Mouse (Mus musculus) layer of hippocampus, postnatal 36 days (tissue): ENCODE measurements at regions not wholly inside any gene's neighbourhood (a gene's known extent, or its start where the extent isn't known, plus 50 kb on each side); places are given as distances from the start of the nearest gene placed in this dataset.

Source experiments
- DNase-seq, 2 experiments: peaks; one replicate each; pipeline ENCODE4 v3.0.0; 2022

DNA sequence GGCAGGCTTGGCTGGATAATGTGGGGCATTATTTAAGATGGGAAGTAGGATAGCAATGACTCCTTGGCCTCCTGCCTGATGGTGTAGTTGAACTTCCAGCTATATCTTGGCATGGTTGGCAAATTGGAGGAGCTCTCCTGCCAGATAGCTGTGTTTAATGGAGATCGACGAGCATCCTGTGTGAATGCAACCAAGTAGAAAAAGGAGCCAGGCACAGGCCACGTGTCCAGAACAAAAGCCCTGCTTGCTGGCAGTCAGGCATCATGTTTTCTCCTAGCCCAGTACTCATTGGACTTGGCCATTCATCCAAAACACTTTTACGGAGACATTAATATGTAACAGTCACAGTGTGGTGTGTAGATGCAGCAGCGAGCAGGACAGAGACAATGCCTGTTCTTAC, 211.8 kb upstream of the 9630041A04Rik start:
- no peak for DNase-seq

DNA sequence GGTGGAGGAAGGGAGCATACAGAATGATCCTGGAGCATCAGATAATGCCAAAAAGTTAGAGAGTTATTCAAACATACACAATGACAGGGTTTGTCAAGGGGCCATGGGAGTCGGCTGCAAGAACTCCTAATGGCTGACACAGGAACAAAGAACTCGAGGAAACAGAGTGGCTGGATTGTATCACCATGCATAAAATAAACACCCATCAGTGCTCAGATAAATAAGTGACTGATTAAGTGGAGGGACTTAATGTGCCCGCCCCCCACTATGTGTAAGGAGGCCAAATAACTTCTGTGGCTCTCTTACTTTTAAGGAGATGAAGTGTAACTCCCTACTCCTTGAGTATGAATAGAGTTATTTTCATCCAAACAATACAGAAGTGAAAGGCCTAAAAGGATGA, 220.1 kb upstream of the 9630041A04Rik start:
- no peak for DNase-seq

DNA sequence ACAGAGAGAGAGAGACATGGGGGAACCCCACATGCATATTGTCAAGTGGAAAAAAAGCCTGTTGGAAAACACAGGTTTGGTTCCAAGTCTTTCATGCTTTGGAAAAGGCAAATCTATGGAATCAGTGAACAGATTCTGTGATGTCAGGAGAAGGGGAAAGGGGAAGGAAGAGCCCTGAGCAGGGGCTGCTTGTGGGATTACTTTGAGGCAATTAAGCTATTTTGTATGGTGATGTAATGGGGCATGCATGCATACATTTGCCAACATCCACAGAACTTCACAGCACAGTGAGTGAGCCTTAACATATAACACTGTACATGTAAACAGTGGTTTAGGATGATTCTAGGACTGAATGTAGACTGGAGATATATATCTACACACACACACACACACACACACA, 221.0 kb upstream of the 9630041A04Rik start:
- DNase-seq = no peak

DNA sequence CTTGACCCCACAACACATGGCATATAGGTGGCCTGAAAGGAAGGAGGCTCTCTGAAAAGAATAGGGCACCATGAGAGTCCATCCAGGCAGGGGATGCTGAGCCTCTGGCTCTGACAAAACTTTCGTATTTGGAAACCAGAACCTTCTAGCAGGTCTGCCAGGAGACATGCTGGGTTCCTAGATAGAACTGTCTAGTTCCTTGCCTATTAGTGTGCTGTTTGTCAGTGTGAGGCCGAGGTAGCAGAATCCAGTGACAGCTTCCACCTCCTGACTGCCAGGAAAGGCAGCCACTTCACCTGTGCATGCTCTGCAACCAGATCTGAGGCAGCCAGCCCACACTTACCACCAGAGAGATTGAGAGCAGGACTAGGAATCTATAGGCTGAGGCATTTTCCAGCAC, 245.4 kb upstream of the 9630041A04Rik start:
- no peak for DNase-seq

DNA sequence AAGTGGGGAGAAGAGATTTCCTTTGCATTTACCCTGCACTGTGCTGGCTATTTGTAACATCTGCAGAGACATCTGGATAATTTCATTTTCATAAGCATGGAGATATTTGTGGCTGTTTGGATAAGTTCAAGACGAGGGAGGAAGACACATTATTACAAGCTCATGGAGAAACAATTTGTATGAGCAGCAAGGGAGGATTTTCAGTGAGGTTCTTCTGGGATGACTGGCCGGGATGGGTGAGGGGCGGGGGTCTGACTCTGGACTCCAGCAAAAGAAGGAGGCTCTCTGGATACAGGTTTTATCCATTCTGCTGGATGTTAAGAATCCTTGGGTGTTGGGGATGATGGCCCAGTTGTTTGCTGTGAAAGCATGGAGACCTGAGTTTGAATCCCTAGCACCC, 246.5 kb upstream of the 9630041A04Rik start:
- DNase-seq = no peak

DNA sequence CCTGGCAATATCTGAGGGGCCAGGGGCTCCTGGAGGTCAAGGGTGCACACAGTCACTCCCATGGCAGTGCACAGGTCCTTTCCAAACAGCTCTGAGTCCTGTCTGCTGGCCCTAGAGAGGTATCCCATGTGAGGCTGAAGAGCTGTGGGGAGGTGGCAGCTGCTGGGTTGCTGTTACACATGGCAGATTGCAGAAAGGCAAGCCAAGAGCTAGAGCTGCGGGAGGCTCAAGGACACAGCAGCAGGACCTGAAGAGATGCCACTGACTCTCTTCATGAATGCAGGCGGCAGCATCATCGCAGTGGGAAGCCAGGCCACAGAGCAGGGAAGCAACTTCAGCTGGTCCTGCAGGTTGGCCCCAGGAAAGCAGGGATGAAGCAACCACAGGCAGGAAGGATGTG, 247.7 kb upstream of the 9630041A04Rik start:
- no peak for DNase-seq

DNA sequence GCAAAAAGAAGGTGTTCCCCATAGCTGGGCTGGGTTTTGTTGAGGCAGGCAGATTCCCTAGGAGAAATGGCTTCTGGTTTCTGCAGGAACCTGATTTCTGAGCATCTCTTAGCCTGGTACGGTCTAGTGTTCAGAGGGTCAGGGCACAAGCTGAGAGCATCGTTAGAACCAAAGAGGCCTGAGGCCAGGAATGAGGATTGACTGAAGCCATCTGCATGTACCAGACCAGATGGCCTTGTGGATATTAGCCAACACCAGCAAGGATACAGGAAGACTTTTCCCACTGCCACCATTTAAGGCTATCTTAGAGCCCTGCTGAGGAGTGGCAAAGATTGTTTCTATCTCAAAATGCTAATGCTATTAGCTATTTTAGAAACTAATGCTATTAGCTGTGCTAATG, 248.2 kb upstream of the 9630041A04Rik start:
- no peak for DNase-seq

DNA sequence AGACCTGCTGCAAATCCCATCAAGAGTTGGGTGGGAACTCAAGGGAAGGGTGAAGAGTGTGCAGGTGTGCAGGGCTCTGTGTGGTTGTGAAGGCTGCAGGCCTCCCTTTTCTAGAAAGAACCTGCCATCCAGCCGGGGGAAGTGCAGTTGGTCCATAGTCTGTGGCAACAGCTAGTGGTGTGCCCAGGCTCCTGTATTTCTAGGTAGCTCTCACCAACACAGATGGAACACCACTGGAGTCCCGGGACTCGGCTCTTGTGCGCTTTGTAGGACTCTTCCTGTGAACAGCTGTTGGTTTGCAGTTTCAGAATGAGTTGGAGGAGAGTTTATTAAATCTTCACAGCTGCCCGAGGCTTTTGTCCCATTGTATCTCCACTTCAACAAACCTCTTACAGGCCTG, 248.7 kb upstream of the 9630041A04Rik start:
- DNase-seq = no peak

DNA sequence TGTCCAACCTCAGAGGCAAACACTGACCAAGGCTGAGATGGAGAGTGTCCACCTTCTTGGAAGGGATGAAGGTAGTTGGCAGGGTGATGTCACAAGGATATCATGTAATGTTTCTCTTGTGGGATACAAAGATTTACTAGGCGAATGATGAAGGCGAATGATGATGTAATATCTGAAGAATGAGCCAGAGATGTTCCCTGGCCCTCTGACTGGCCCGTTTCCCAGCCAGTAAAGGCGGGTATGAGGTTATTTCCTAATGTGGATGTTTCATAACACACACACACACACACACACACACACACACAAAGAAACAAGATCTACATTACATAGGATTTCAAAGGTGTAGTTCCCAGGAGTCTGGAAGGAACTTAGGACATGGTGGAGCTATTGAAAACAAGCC, 249.1 kb upstream of the 9630041A04Rik start:
- DNase-seq = no peak

DNA sequence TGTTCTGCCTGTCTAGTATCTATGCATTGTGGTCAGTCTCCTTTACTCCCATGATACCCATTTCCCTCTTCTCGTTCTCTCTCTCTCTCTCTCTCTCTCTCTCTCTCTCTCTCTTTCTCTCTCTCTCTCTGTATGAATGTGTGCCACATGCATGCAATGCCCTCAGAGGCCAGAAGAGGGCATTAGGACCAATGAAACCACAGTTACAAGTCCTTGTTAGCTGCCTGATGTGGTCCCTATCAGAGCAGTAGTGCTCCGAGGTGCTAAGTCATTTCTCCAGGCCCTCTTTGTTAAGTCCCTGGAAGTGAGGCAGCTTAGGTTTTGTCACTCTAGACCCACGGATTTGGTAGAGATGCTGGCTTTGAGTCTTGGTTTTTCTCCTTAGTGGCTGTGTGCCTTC, 250.2 kb upstream of the 9630041A04Rik start:
- DNase-seq = no peak

DNA sequence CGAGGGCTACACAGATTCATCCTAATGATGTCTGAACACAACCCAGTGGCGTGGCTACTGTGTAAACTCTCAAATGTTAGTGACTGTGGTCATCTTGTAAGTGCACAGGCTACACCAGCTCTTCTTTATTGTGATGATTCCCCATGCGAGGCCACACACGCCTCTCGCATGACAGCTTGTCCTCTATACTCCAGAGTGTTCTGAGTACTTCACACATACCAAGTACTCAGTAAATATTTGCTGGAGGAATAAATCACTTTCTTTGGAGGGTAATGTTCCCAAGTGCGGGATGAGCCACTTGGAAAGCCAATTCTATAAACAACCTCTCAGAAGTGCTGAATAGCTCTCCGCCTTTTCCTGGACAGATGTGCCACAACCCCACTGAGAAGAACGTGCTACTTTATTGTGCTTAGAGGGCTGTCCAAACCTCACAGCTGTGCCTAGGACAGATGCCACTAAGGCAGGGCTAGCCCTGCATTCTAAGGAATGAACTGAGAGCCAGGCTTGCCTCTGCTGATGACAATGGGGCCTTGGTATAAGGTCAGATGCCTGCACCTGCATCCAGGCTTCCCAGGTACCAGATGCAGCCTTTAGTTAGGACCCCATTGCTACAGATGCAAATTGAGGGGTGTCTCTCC, 250.7 kb upstream of the 9630041A04Rik start:
- no peak for DNase-seq

DNA sequence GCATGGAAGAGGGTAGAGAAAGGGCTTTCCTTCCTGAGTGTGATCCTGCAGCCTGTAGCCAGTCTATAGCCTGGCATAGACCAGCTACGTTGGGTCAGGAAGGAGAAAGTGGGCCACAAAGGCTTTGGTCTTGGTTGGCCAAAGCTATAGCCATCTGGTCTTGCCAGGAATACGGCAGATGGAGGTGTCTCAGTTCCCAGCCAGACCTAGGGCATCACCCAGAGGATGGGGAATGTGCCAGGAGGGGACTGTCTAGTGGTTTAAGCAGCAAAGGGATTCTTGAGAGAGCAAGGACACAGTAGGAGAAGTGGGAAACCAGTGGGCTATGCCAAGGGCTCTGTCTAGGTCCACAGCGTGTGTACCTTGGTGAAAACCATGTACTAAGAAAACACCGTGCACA, 251.3 kb upstream of the 9630041A04Rik start:
- DNase-seq = no peak

DNA sequence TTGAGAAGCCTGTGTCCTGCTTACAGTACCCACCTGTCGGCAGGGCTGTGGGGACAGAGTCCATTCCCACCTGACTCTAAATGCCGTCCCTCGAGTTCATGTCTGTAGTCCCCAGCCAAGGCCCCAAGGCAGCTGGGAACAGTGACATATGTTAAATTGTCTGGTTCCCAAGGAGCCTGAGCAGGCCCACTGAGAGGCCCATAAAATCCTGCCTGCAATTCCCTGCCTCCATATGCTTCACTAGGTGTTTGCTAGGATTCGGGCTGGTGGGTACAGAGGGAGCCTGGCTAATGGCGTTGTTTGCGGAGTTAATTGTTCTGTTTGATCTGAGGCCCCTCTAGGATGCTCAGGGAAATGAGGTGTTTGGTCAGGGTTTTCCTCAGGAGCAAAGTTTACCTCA, 258.8 kb upstream of the 9630041A04Rik start:
- no peak for DNase-seq

DNA sequence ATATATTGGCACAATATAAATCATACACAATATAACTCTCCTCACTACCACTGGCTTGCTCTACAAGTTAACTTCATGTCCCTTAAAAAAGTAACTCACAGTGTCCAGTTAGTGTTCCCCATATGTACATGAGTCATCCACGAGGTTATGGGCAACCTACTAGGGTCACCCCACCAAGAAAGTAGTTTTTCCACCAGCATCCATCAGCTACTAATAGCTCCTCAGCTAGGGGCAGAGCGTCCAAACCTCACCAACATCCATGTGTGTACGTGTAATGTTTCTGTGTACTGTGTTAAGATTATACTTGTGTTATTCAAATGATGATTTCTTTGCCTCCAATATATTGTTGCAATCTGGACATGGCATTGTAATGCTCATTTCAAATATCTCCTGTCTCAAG, 264.7 kb upstream of the 9630041A04Rik start:
- no peak for DNase-seq

DNA sequence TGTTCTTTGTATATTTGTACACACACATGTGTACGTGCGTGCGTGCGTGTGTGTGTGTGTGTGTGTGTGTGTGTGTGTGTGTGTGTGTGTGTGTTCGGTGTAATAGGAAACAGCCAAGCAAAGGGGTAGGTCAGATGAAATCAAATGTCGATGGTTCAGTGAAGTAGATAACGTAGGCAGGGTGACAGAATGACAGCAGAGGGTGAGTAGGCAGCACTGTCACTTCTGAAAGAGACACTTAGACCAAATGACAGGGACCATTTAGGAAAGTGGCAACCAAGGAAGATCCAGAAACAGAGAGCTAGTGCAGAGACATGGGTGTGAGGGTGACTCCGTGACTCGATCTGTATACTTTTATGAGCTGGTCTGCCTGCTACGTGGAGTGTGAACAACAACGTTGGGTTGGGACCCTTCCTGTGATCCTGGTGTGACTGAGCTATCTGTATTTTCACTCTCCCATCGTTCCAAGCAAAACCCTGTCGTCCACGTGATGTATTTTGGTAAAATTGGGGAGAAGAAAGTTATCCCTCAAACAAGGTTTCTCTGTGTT, 266.5 kb upstream of the 9630041A04Rik start:
- no peak for DNase-seq

DNA sequence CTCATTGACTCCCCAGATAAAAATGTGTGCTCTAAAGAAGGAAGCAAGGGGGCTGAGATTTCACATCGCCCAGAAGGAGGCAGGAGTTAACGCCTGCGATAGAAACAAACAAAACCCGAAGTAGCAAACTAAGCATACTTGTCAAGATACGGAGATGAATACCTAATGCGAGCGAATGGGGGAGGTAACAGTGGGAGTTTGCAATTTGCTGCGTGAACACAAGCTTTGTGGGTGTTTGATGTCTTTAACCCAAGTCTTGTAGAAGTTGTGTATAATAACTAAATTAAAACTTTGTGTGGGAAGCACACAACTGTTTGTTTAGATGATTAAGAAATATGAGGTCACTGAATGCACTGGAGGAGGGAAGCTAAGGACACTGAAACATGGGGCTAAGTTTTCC, 269.0 kb upstream of the 9630041A04Rik start:
- no peak for DNase-seq

DNA sequence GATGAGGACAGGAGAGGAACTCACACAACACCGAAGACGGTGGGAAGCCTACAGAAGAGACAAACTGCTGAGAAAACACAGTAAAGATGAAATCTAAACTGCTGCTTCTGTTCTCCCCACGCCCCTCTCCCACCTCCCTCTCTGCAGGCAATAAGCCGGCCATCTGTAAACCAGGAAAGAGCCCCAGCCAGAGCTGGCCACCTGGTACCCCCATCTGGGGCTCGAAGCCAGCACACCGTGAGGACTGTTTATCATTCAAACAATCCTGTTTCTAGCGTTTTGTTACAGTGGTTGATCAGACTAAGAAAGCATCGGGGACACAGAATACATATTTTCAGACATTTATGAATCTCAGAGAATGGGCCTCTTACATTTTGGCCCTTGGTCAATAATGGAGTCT, 270.0 kb upstream of the 9630041A04Rik start:
- no peak for DNase-seq

DNA sequence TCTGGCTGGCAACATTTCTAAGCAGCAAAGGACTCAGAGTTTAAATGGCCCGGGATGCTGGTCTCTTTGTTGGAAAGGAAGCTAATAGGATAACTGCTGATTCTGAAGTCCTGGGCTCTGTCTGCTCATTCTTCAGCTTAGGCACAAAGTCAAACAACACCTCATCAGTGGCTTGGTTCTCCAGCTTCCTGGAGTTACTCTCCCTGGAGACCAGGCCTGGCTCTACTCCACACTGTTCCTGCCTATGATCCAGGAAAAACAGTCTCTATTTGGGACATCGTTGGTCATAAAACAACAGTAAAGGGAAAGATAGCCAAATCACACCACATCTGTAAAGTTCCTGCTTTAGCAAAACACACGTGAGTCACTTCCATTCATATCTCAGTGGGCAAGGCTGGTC, 271.3 kb upstream of the 9630041A04Rik start:
- no peak for DNase-seq

DNA sequence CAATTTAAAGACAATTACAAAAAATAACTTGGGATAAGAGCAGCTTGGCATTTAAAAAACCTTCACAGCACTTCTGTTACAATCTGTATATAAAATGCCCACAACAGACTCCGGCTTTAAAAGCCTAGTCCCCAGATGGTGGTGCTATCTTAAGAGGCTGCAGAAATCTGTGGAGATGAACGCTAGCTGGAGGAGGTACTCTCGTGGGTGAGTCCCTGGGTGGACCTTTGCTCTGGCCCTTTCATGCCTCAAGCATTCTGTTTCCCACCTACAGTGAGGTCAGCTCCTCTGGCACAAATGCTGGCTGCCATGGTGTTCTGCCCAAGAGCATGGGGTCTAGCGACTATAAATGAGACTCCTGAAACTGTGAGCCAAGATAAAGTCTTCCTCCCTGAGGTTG, 280.6 kb upstream of the 9630041A04Rik start:
- no peak for DNase-seq

DNA sequence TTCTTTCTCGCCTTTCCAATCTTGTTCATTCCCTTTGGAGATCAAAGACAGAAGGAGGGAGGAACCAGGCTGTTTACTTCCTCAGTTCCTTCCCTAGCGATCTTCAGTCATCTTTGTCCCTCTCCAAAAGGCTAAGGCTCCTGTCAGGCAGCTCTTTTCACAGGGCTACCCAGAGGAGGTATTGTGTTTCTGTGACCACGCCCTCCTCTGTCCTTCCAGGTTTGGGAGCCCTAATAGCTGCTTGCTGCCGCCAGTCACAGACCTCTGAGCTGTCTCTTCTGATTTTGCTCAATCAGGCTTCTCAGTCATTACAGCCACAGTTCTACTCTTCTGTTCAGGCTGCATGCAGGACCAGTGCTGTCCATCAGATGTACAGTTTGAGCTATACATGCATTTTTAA, 290.9 kb upstream of the 9630041A04Rik start:
- no peak for DNase-seq

DNA sequence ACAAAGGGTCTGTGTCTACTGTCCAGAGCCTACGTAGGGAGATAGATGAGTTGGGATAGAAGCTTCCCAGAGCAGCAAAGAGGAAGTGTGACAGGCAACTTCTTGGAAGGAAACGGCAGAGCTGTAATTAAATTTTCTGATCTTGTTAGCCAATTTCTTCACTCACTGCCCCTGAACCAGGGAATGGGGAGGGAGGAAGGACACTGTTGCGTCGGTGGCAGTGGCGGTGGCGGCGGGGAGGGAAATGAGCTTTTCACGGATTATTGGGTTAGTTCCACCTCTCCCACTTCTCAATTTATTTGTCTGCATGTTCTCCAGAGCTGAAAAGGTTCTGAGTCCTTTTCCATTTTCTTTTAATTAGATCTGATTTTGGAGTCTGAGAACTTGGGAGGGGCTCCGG, 298.4 kb upstream of the 9630041A04Rik start:
- DNase-seq = no peak

DNA sequence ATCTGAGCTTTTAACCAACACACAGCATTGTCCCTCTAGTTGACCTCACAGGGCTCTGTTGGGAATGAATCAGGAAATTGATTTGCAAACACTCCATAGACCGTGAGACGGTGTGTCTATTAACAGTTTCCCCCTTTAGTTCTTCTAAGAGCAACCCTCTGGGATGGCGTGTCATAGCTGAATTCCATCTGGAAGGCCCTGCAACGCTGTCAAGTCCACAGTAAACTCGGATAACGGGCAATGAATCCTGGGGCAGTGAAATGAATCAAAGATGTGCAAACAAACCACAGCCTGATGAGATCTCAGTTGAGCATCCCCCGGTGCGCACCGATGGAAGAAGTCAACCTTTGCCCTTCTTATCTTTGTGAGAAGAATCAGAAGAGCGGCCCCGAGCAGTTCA, 302.3 kb upstream of the 9630041A04Rik start:
- no peak for DNase-seq

DNA sequence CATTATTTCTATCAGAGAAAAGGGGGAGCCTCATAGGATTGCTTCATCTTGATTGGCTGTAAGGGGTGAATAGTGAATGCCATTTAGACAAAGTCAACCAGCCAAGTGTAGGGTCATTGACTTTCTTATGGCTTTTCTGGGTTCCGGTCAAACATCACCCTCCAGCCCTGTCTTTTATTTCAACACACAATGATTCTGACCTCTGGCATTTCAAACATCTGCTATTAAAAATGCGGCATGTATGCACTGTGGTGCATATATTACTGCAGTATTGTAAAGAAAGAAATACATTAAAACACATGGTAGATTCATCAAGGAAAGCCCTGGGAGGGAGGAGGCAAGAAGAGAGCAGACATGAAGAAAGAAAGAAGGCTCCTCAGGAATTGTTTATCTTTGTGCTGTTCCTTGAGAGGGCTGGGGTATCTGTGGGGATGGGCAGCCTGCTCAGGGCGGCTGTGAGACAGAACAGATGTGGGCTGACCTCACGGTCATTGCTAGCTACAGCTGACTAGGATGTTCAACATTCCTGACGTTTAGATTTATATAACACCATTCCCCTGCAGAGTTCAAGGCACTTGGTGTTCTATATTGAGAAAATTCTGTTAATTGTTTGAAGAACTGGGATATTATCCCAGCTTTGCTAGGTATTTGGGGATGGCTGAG, 303.5 kb upstream of the Ppp2r3a start:
- no peak for DNase-seq

DNA sequence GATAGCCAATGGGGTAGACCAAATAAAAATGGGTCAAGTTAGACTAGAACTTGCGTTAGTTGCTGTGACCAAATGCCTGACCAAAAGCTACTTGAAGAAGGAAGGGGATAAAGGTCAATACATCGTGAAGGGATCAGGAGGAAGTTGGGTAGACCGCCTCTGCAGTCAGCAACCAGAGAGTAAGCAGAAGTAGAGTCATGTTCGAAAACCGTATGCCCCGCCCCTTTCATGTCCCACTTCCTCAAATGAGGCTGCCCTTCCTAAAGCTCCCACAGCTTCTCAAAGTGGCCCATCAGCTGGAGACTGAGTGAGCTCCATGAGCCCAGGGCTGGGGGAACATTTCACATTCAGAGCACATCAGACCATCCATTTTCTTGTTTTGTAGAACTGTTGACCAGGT, 301.2 kb upstream of the Ppp2r3a start:
- no peak for DNase-seq

DNA sequence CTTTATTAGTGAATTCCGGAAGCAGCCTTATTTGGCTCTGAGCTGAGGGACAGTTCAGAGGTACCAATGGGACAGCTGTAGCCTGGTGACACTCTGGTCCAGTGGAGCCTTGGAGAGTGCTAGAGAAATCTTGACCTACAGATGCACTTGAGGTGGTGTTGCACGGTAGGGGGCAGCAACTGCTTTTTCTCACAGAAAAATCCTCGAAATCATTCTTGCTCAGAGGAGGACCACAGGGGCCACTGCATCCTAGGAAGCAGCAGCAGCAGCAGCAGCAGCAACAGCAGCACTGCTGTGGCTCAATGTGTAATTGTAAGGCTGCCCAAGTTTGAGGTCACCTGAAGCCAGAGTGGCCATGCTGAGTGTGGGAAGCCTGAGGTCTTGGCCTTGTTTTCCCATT, 299.7 kb upstream of the Ppp2r3a start:
- DNase-seq = no peak
